Mouse (Mus musculus): ENCODE measurements around the gene Snn. TPM values are rescaled to one million over a fixed set of nuclear protein-coding genes. Genes with fewer than 3 reads are reported as not detected.

The Snn gene
- total RNA-seq, 1 experiment from 2014 or later: 27.4 TPM

DNA sequence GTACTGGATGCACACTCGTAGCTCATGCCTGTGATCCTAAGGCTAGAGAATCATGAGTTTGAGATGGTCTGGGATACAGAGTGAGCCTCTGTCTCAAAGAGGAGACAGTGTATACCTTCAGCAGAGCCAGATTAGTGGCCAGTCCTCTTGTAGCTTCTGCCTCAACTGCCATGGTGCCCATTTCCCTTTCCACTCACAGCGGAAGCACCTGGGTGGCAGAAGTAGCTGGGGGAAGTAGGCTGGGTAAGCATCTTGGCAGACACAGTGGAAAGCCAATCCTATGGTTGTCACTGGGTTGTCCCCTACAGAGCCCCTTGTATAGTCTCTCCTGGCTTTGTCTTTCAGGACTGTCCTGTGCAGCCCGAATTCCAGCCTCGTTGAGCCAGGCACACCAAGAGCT lies 11.1 kb downstream of the Snn start:
- ATAC-seq (replicated peaks; ENCODE audit: insufficient number of reproducible peaks, low FRiP score, low TSS enrichment, poor library complexity, severe bottlenecking): no peak

DNA sequence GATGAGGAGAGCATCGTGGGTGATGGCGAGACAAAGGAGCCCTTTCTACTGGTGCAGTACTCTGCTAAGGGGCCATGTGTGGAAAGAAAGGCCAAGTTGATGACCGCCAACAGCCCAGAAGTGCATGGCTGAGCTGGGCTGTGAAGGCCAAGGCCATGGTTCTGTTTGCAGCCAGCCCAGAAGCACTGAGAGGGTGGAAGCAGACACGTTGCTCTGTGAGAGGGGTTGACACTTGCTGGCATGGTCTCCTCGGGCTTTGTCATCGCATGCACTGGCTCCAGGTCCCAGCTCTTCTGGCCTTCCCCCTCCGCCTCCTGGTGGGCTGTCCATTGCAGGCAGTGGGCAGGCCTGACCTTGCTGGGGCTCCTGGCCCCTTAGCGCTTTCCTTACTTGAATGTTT lies 11.7 kb downstream of the Snn start:
- ATAC-seq (replicated peaks; ENCODE audit: insufficient number of reproducible peaks, low FRiP score, low TSS enrichment, poor library complexity, severe bottlenecking): no peak

DNA sequence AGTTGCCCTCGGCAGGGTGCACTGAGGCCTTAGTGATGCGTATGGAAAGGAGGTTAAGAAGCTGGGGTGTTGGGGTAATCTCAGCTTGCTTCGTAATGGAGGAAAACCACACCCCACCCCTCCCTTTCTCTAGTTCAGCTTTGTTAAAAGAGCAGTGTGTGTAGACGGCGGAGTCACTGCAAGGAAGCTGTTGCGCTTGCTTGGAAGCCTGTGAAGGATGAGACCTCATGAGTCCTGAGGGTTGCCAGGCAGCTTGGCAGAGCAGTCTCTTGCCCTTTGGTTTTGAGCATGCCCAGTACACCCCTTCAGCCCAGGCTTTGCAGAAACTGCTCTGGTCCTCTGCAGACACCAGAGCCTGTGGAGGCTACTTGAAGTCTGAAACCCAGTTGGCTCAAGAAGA lies 12.3 kb downstream of the Snn start:
- ATAC-seq (replicated peaks; ENCODE audit: insufficient number of reproducible peaks, low FRiP score, low TSS enrichment, poor library complexity, severe bottlenecking): no peak

DNA sequence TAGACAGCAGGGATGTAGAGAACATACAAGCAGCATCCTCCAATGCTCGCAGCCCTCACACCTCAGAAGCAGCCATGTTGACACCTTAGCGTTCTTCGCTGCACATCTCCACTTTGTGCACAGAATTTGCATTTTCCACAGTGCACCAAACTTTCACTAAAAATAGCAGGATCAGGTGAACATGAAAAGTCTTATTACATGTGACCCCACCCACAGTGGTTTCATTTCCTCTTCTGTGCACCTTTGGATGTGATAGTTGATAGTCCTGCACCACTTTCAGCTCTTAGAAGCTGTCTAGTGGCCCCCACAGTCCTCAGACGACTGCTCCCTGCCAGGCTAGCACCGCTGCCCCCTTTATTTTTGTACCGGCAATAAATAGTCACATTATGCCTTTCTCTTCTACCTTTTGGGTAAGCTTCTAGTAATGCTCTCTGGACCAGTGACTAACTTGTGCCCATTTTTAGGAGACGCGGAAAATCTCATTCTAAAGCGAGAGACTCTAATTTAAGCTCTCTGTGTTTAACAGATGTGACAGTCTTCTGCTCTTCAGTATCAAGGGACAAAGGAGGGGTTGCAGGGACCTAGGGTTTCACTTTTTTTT lies 17.0 kb downstream of the Snn start:
- peak; percentile 66 for ATAC-seq (replicated peaks; ENCODE audit: insufficient number of reproducible peaks, low FRiP score, low TSS enrichment, poor library complexity, severe bottlenecking)

DNA sequence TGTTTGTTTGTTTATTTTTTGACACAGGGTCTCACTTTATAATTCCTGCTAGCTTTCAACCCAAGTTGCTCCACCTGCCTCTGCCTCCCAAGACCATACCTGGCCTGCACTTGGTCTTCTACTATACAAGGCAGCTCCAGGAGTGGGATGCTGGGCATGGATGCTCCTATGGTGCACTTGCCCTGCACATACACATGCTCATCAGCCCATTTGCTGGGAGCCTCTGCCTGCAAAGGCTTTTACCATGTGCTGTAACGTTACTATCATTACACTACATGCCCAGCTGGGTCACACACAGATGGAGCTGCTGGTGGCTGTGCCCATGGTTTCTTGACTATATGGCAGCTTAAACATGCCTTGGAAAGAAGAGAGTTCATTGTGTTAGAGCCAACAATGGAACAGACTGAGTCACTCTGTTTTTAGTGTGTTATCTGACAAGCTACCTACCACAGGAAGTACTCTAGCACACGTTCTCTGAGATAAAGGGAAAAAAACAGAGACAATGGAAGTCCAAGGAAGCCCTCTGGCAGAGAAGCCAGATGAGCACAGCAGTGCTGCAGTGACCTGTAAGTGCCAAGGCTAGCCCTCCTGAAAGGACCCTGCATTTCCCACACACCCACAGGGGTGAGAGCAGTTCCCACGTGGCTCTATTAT lies 17.6 kb downstream of the Snn start:
- ATAC-seq (replicated peaks; ENCODE audit: insufficient number of reproducible peaks, low FRiP score, low TSS enrichment, poor library complexity, severe bottlenecking): no peak

DNA sequence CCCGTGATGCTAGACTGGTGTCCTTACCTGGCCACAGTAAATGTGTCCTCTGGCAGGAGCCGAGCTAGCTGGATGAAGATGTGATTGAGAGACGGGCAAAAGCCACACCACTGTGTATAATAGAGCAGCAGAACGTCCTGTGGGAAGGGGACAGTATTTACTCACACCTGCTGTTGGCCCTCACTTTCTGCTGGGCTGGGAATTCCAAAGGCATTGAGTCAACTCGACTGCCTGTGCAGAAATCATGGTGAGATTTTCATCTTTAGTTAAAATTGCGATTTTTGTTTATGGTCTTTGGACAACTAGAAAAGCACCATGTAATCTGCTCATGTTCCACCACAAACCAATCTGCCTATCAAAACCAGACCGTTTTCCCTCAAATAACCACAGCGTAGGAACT lies 23.4 kb downstream of the Snn start:
- ATAC-seq (replicated peaks; ENCODE audit: insufficient number of reproducible peaks, low FRiP score, low TSS enrichment, poor library complexity, severe bottlenecking): no peak

DNA sequence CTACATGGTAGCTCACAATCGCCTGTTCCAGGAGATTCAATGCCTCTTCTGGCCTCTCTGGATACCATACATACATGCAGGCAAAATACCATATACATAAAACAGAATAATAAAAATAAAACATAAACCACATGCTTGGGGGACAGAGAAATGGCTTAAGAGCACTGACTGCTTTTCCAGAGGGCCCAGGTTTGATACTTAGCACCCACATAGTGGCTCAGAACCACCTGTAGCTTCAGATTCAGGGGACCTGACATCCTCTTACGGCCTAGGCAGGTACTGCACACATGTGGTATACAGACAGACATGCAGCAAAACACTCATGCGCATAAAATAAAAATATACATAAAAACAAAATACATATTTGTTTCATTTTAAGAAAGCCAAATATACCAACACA lies 25.6 kb downstream of the Snn start:
- ATAC-seq (replicated peaks; ENCODE audit: insufficient number of reproducible peaks, low FRiP score, low TSS enrichment, poor library complexity, severe bottlenecking): no peak

DNA sequence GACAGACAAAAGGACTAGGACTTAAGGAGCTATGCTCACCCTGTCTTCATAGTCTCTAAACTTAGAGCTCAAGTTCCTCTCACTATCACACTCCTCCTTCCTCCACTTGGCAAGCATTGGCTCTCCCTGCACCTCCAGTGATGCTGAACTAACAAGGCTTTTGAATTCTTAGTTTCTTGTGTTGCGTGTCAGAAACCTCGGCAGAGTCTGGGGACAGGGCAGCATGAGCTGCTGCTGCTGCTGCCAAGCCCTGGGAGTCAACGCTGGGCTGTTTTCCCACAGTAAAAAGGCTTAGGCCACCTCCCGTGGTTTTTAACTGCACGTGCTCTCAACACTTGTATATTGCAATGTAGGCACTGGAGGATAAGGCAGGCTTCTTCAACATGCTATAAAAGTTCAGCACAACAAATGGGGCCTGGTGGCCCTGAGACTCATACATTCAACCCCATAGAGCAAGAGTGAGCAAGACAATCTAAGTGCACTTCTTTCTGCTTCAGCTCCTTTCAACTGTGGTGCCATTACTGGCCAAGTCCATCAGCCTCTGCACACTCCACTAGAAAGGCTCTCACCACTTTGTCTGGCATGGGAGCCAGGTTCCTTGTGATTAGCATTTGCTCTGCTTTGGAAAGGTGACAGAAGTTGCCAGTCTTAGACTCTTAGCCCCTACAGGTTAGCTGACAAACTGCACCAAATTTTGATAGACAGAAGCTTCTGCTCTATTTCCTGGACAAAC lies 26.3 kb downstream of the Snn start:
- no peak for ATAC-seq (replicated peaks; ENCODE audit: insufficient number of reproducible peaks, low FRiP score, low TSS enrichment, poor library complexity, severe bottlenecking)

DNA sequence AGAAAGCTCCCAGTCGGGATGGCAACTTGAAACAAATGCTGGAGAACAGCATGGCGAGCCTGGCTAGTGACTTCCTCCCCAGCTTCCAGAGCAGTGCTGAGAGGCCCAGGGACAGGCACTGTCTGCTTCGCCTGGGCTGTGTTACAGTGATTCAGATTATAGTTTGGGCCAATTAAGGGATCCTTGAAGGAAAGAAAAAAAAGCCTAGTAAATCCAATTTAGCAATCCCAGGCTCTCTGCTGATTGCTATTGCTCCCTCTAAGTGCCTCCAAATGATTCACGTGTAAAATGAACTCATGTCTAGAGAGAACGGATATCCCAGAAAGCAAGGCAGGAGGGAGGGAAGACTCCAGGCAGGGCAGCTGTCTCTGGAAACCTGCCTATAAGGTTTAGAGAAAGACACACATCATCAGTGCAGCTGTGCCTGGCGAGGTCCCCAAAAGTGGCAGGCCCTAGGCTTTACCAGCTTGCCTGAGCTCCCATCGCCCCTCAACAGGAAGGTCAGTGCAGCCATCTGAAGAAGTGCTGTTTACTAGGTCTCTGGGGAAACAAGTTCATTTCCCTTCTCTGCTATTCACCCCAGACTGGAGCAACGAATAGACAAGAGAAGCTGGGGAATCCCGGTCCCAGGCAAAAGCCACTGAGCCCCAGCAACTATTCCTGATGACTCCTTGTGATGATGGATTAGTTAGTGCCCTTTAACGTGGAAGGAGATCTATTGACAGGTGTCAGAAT lies 30.3 kb downstream of the Snn start:
- ATAC-seq (replicated peaks; ENCODE audit: insufficient number of reproducible peaks, low FRiP score, low TSS enrichment, poor library complexity, severe bottlenecking): no peak

DNA sequence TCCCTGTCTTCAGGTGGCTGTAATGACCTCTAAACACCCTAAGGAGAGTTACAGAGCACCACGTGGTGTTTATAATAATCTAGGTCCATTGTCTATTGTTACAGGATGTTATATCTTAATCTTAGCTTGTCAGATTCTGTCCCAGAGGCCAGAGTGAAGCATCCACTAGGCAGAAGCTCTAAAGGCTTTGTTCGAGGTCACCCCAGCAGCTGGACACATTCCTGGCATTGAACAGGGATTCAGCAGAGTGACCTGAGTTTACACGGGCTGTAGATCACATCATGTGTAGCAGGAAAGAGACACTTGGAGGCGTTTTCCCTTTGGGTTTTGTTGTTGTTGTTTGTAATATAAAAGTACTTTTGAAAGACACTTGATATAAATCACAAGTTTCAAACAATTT lies 31.3 kb downstream of the Snn start:
- ATAC-seq (replicated peaks; ENCODE audit: insufficient number of reproducible peaks, low FRiP score, low TSS enrichment, poor library complexity, severe bottlenecking): no peak

DNA sequence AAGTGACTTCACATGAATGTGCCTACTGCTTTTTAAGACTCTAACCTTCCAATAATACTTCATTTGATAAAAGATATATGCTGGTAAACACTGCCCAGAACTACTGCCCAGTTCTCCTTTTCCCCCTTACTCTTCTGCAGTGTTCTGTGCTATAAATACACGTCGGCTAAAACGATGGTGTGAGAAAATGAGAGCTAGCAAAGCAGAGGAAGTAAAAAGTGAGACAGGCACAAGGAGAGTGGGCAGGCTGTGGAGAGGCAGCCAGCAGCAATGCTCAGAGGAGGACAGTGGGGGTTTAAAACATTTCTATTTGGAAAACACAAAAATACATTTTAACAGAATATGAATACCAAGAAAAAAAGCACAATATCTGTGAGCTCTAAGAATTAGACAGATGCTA lies 31.8 kb downstream of the Snn start:
- ATAC-seq (replicated peaks; ENCODE audit: insufficient number of reproducible peaks, low FRiP score, low TSS enrichment, poor library complexity, severe bottlenecking): no peak

DNA sequence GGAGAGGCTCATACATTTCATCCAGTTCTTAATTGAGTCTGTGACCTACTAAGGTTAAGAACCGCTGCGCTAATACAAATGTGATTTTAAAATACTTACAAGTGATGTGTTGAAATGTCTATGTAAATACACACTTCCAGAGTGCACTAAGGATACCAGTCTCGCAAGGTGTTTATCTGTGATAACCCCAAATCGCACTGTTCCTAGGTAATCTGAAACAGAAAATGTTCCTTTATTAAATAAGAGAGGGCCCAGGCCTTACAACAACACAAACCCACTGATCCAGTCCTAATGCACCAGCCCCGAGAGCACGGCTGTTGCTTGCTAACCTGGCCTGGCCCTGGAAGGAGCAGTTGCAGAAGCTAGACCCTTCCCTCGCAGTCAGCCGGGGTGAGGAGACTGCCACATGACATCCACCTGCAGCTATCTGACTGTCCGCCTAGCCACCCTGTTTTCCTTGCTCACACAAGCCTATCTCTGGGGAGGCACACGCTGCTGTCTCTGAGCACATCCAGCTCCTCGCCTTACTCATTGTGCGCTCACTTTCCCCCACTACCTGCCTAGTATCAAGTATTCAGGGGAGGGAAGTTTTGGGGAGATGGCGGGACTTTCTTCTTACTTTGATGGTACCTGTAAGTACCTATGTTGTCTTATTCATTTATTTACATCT lies 33.1 kb downstream of the Snn start:
- ATAC-seq (replicated peaks; ENCODE audit: insufficient number of reproducible peaks, low FRiP score, low TSS enrichment, poor library complexity, severe bottlenecking): no peak

DNA sequence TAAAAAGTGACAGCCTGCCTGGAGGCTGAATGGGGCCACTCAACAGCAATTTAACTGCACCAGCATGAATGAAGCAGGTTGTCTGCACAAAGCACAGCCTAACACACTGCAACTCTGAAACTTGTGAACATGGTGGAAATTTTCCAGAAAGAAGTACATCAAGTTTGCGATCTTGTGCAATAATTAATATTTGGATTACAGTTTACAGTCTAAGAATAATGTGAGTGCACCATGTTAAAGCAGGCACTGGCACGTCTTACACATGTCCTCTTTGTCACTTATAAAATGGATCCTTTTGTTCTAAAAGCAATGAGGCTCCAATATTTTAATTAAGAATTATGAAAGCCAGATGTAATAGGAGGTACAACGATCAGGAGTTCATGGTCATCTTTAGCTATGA lies 36.6 kb downstream of the Snn start:
- ATAC-seq (replicated peaks; ENCODE audit: insufficient number of reproducible peaks, low FRiP score, low TSS enrichment, poor library complexity, severe bottlenecking): no peak

DNA sequence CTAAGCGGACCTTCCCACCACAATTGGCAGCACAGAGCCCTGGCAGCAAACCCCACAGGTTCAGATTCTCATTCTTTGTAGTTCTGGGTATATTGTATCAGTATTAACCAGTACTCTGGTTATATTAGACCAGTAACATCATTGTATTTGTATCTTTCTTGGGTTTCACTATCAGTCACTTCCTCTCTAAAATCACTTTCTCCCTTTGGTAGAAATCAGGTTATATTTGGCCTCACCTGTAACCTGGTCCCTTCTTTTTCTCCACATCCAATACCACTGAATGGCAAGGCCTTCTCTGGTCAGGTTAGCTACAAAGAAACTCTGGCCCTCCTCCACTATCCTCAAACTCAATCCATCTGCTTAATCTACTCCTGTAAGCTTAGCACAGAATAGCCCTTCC lies 44.2 kb downstream of the Snn start:
- no peak for ATAC-seq (replicated peaks; ENCODE audit: insufficient number of reproducible peaks, low FRiP score, low TSS enrichment, poor library complexity, severe bottlenecking)

DNA sequence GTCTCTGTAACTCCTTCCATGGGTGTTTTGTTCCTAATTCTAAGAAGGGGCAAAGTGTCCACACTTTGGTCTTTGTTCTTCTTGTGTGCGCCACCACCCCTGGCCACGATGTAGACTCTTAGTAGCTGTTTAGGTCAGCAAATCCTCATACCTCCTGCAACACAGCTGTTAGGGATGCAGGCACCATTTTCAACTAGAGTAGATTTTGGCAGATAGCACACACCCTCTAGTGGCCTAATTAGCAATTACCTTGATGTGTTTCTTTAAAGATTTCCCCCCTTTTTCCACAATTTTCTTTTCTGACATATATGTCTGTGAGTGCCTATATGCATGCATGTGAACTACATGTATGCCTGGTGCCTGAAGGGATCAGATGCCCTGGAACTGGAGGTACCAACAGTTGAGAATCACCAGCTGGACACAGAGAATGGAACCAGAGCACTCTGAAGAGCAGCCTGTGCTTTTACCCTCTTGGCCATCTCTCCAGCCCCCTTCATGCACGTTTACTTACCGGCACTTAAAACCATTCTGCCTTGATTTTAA lies 48.5 kb downstream of the Snn start:
- ATAC-seq (replicated peaks; ENCODE audit: insufficient number of reproducible peaks, low FRiP score, low TSS enrichment, poor library complexity, severe bottlenecking): no peak

DNA sequence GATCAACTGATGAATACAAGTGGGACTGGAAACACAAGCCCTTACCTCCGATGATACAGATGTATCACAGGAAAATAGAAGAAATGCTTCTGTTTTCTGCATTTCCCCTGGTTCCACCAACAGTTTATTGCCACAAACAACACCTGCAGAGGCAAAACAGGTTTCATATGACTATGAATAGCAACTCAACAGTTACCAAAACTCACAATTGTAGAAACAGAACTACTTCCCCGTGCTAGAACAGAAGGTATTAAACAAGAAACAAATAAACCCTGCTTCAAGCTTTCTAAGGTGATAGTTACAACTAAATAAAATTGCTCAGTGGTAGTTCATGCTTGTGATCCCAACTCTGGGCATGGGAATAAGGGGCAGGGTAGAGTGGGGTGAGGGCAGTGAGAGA lies 61.9 kb downstream of the Snn start:
- no peak for ATAC-seq (replicated peaks; ENCODE audit: insufficient number of reproducible peaks, low FRiP score, low TSS enrichment, poor library complexity, severe bottlenecking)

DNA sequence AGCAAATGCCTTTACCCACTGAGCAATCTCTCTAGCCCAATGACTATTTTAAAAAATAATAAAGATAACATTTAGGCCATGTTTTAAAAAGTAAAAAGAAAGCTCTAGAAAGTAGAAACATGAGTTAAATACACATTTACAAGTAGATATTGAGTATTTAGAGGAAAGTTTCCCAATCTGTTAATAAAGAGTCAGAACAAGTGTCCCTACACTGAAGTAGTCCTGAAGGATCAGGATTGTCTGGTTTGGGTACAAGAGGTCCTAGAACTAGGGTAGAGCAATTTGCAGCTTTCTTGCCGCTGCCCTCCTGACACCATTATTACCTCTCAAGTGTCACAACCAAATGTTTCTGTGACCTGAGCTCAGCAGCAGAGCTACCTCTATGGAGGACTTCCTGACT lies 63.4 kb downstream of the Snn start:
- ATAC-seq (replicated peaks; ENCODE audit: insufficient number of reproducible peaks, low FRiP score, low TSS enrichment, poor library complexity, severe bottlenecking): no peak

All from monocyte, adult 5-6 weeks (primary cell).